Mouse (Mus musculus) large intestine, adult 2 months (tissue): Measurements from ENCODE around the gene Ube2q1. TPM values are rescaled to one million over a fixed set of nuclear protein-coding genes. Genes with fewer than 3 reads are reported as not detected.

Source experiments
- DNase-seq: peaks from one replicate; pipeline ENCODE4 v3.0.0-alpha.2; 2012; ENCODE audit warnings: low read depth, low spot score
- WGBS: fragments of 180-500 bp; shearing (Covaris S2); methylation state at CpG from one replicate; pipeline ENCODE4 v1.1.7; 2018; 5-methylcytosine and 5-hydroxymethylcytosine counted together
- polyA plus RNA-seq: library from polyadenylated mRNA; depleted of rRNA; stranded (reverse); fragments of >200 nt; gene quantifications from 2 replicates; pipeline ENCODE4 v1.2.3, GENCODE M21; 2012; rRNA removed

The Ube2q1 gene
- 24.6 and 26.2 TPM in 2 replicates for polyA plus RNA-seq

- WGBS: under 1% methylated on average over 82 of the region's 90 CpGs
- DNase-seq: peak; percentile 69
Observed at GRCm38 (mm10) chr3:89772968-89773709, at the start of gene Ube2q1. Gene Ube2q1 (plus strand): TSS chr3:89773616.

GRCm38 (mm10) chr3:89727028-89727427 lies 46.4 kb upstream of the Ube2q1 start:
- no peak for DNase-seq
- 12% methylated on average over 4 of the region's 4 CpGs for WGBS

GRCm38 (mm10) chr3:89728848-89729247 lies 44.6 kb upstream of the Ube2q1 start:
- no peak for DNase-seq
- 77% methylated on average over 2 of the region's 2 CpGs for WGBS

- DNase-seq: peak; percentile 73
- under 1% methylated on average over 32 of the region's 32 CpGs for WGBS
Observed at GRCm38 (mm10) chr3:89730350-89731331, 42.8 kb upstream of the Ube2q1 start.

- WGBS: 76% methylated on average over 4 of the region's 4 CpGs
Observed at GRCm38 (mm10) chr3:89732091-89732490, 41.3 kb upstream of the Ube2q1 start.

GRCm38 (mm10) chr3:89738509-89738908 lies 34.9 kb upstream of the Ube2q1 start:
- no peak for DNase-seq
- 94% methylated on average over 6 of the region's 6 CpGs for WGBS

More at GRCm38 (mm10) chr3:89732091-89732490, 41.3 kb upstream of the Ube2q1 start:
- no peak for DNase-seq

- WGBS: 35% methylated on average over 1 of the region's 1 CpGs
Observed at GRCm38 (mm10) chr3:89752307-89752706, 21.1 kb upstream of the Ube2q1 start.

GRCm38 (mm10) chr3:89755283-89755682 lies 18.1 kb upstream of the Ube2q1 start:
- 64% methylated on average over 6 of the region's 6 CpGs for WGBS
- no peak for DNase-seq

More at GRCm38 (mm10) chr3:89752307-89752706, 21.1 kb upstream of the Ube2q1 start:
- no peak for DNase-seq

- 68% methylated on average over 2 of the region's 2 CpGs for WGBS
- DNase-seq: no peak
Observed at GRCm38 (mm10) chr3:89757851-89758250, 15.6 kb upstream of the Ube2q1 start.

- DNase-seq: no peak
- WGBS: 62% methylated on average over 3 of the region's 3 CpGs
Observed at GRCm38 (mm10) chr3:89759786-89760185, 13.6 kb upstream of the Ube2q1 start.

GRCm38 (mm10) chr3:89764119-89764724 lies 9.2 kb upstream of the Ube2q1 start, which contains the start of gene Chrnb2:
Gene Chrnb2 (minus strand): TSS chr3:89764632.
- 3% methylated on average over 36 of the region's 36 CpGs for WGBS
- no peak for DNase-seq

GRCm38 (mm10) chr3:89769584-89769983 lies 3.8 kb upstream of the Ube2q1 start:
- no peak for DNase-seq
- 77% methylated on average over 7 of the region's 7 CpGs for WGBS

GRCm38 (mm10) chr3:89770425-89771002 lies 2.9 kb upstream of the Ube2q1 start:
- DNase-seq: no peak
- WGBS: 62% methylated on average over 2 of the region's 2 CpGs

- WGBS: under 1% methylated on average over 17 of the region's 17 CpGs
- no peak for DNase-seq
Observed at GRCm38 (mm10) chr3:89772588-89772967, 838 bp upstream of the Ube2q1 start.

- DNase-seq: no peak
- WGBS: under 1% methylated on average over 29 of the region's 37 CpGs
Observed at GRCm38 (mm10) chr3:89773740-89774211, 360 bp downstream of the Ube2q1 start.

- no peak for DNase-seq
- 10% methylated on average over 15 of the region's 15 CpGs for whole genome bisulfite sequencing
Observed at GRCm38 (mm10) chr3:89774236-89774960, 982 bp downstream of the Ube2q1 start.

- 79% methylated on average over 4 of the region's 4 CpGs for WGBS
- no peak for DNase-seq
Observed at GRCm38 (mm10) chr3:89776001-89776400, 2.6 kb downstream of the Ube2q1 start.

- WGBS: 83% methylated on average over 4 of the region's 4 CpGs
- no peak for DNase-seq
Observed at GRCm38 (mm10) chr3:89780102-89780501, 6.7 kb downstream of the Ube2q1 start.

- 63% methylated on average over 5 of the region's 5 CpGs for WGBS
- DNase-seq: no peak
Observed at GRCm38 (mm10) chr3:89781640-89782039, 8.2 kb downstream of the Ube2q1 start.
